Mouse (Mus musculus): ENCODE data around the gene St13.

- TF ChIP-seq CTCF (IDR thresholded peaks at IDR 0.05; ENCODE audit: low read depth): no peak
- no peak for TF ChIP-seq EP300 (IDR thresholded peaks at IDR 0.05; ENCODE audit: low read depth)
These were observed 37.4 kb downstream of the St13 start for GRCm38 (mm10) chr15:81362501-81362900.

Measured in liver, postnatal 0 days (tissue).